Mouse (Mus musculus): ENCODE results near the gene Zc3h4.

GRCm38 (mm10) chr7:16357602-16358001 is 43.1 kb upstream of the Zc3h4 start:
- TF ChIP-seq CTCF (IDR thresholded peaks at IDR 0.05; ENCODE audit: control insufficient read depth, insufficient read depth, insufficient replicate concordance, low read depth, low read length) (no peak), POLR2A (IDR thresholded peaks at IDR 0.05; ENCODE audit: control insufficient read depth, low read depth, low read length) (no peak)

All from testis, adult 2 months (tissue).